Mouse (Mus musculus) induced T-regulatory cell, adult 2 months (primary cell): ENCODE measurements around the gene Homer2.

ENCODE experiments used
- DNase-seq: peaks from one replicate; pipeline ENCODE4 v3.0.0-alpha.2; 2012; ENCODE audit warnings: low read depth

Homer2 gene

GRCm38 (mm10) chr7:81585326-81585725 lies 122.0 kb downstream of the Homer2 start:
- no peak for DNase-seq

- DNase-seq, result no peak
Observed at GRCm38 (mm10) chr7:81583512-81583911, 123.8 kb downstream of the Homer2 start.

GRCm38 (mm10) chr7:81579312-81579711 lies 128.0 kb downstream of the Homer2 start:
- DNase-seq, result no peak

GRCm38 (mm10) chr7:81578413-81578812 lies 128.9 kb downstream of the Homer2 start:
- DNase-seq, result no peak

GRCm38 (mm10) chr7:81577872-81578271 lies 129.5 kb downstream of the Homer2 start:
- DNase-seq, result no peak

GRCm38 (mm10) chr7:81575606-81576005 lies 131.7 kb downstream of the Homer2 start:
- DNase-seq, result no peak

GRCm38 (mm10) chr7:81573821-81574220 lies 133.5 kb downstream of the Homer2 start:
- no peak for DNase-seq

- DNase-seq, result peak; percentile 21
Observed at GRCm38 (mm10) chr7:81573397-81573796, 133.9 kb downstream of the Homer2 start.

GRCm38 (mm10) chr7:81572610-81573268 lies 134.6 kb downstream of the Homer2 start:
- peak; percentile 36 for DNase-seq

- DNase-seq, result peak; percentile 72
Observed at GRCm38 (mm10) chr7:81571941-81572441, 135.3 kb downstream of the Homer2 start.

GRCm38 (mm10) chr7:81571108-81571940 lies 136.0 kb downstream of the Homer2 start, which contains the start of gene Whamm:
Whamm (plus strand) TSS chr7:81571266.
- peak; percentile 96 for DNase-seq

GRCm38 (mm10) chr7:81570752-81571107 lies 136.6 kb downstream of the Homer2 start:
- no peak for DNase-seq

GRCm38 (mm10) chr7:81570271-81570670 lies 137.1 kb downstream of the Homer2 start:
- DNase-seq, result no peak

GRCm38 (mm10) chr7:81569851-81570250 lies 137.5 kb downstream of the Homer2 start:
- no peak for DNase-seq

GRCm38 (mm10) chr7:81567396-81567795 lies 139.9 kb downstream of the Homer2 start:
- DNase-seq, result no peak

GRCm38 (mm10) chr7:81566892-81567291 lies 140.4 kb downstream of the Homer2 start, which contains the start of gene Fsd2:
Fsd2 (minus strand) TSS chr7:81566944.
- DNase-seq, result no peak

GRCm38 (mm10) chr7:81566332-81566731 lies 141.0 kb downstream of the Homer2 start:
- DNase-seq, result no peak

GRCm38 (mm10) chr7:81565381-81566055 lies 141.8 kb downstream of the Homer2 start:
- DNase-seq, result no peak

GRCm38 (mm10) chr7:81564766-81565165 lies 142.6 kb downstream of the Homer2 start:
- DNase-seq, result no peak

GRCm38 (mm10) chr7:81563506-81564015 lies 143.8 kb downstream of the Homer2 start:
- DNase-seq, result no peak

- DNase-seq, result no peak
Observed at GRCm38 (mm10) chr7:81561211-81561610, 146.1 kb downstream of the Homer2 start.
